Mouse (Mus musculus): ENCODE results near the gene Alcam.

Gene Alcam

DNA sequence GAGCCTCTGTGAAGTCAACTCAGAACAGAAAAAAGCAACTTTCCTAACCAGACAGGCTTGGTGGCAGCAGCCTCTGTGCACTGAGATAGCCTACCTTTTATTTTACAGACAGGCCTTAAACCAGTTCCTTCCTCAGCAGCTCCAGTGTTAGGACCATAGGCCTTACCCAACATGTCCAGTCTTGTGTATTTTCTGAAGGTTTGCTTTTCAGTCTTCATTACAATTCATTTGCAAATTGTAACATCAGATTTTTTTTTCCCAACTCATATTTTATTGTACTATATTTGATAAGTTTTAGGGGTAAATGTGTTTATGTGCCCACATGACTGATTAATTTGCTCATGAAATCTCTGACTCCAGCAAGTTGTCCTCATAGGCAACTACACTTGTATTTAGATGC is 14.3 kb downstream of the Alcam start:
- DNase-seq (ENCODE audit: low spot score), result no peak

DNA sequence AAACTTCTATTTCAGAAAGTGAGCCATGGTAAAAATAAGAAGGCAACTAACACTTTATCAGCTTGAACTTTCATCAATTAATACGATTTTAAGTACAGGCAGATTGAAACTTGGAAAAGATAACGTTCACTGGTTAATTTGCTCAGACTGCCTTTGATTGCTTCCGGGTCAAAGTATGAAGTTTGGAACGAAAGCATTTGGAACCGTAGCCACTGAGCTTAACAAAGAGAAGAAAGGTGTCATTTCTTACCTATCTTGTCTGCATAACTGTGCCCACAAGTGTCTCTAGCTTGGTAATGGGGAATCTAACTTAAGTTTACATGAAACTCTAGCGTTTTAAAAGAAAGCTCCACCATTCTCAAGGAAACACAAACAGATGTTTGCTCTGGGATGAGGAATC is 14.9 kb downstream of the Alcam start:
- no peak for DNase-seq (ENCODE audit: low spot score)

DNA sequence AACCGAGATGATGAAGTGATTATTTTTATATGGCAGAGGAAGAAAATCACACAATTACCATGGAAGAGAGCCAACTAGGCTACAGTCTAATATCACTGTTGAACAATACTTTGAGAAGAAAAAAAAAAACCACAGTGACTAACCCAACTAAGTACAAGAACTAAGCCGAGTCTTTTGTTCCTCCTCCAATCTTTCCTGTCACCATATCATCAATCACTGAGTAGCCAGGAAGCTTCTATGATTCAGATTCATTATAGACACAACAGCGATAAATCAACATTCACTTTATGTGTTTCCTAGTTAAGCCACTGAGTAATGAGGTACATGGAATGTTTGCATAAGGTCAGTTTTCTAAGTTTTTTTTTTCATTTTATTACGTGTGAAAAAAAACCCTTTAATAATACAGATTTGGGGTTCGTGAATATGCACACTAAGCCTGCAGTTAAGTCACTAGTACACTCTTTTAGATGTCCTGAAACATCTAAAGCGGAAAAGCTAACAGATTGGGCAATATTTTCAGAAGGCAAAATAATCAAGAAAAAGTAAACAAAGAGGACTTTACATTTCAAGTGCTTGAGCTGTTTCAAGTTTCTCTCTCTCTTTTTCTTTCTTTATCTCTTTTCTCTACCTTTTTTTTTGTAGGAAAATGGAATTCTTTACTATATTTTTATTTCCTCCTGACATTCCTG is 15.5 kb downstream of the Alcam start:
- DNase-seq (ENCODE audit: low spot score), result no peak

DNA sequence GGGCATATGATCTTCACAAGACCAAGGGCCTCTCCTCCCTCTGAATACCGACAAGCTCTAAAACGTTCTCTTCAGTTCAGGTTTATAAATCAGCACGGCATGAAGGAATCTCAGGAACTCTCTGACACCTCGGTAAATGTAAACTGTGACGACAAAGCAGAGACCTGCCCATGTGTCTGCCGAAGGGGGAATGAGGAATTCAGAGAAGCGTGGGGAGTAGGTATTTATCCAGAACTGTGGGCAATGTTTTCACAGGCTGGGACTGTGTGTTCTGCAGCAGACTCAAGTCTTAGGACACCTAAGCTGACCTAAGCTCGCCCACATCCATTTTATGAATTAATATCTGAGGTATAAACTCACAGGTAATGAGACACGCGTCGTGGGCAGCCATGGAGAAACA is 20.7 kb downstream of the Alcam start:
- no peak for DNase-seq (ENCODE audit: low spot score)

DNA sequence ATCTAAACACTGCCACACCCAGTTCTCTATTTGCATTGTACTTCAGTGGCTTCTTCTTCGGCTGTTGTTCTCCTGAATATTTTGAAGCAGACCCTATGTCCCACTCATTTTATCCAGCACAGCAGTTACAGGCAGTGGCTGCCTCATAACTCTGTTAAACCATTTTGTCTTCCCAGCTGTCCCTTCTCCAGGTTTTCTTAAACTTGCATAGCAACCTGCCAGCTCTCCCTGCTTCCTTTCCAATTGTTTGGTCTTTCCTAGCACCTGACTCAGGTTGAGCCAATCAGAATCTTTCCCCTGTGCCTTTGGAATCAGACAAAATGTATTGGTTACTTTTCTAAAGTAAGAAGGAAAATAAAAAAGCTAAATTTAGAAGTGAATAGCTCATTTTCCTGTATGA is 21.8 kb downstream of the Alcam start:
- DNase-seq (ENCODE audit: low spot score), result no peak

DNA sequence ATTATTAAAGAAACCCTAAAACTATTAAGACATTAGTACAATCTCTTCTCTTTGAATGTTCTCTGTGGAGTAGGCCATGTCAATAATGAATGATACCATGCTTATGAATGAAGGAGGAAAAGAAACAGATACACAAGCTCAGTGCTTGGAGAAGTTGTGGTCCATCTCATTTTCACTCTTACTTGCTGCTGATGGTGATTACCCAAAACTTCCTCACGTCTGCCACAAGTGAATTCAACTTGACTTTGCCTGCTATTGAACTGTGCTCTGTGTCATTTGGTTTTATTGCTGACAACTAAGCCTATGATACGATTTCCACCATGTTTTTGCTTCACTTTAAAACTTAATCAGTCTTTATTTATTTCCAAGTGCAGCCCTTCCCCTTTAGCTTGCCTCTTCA is 22.3 kb downstream of the Alcam start:
- no peak for DNase-seq (ENCODE audit: low spot score)

DNA sequence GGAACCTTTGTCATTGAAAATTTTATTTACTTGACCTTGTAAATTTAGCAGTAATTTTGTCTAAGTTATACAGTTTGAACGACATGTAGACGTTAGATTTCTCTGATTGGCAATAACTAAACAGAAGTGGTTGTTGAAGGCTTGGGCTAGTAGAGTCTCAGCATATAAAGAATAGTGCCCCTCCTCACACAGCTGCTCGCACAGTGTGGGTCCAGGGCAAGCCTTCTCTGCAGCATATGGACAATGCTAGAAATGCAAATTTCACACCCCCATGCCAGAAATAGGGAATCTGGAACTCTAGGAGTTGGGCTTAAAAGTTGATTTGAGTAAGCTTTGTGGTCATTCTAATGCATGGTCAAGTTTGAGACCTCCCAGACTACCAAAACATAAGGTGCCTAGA is 23.8 kb downstream of the Alcam start:
- no peak for DNase-seq (ENCODE audit: low spot score)

DNA sequence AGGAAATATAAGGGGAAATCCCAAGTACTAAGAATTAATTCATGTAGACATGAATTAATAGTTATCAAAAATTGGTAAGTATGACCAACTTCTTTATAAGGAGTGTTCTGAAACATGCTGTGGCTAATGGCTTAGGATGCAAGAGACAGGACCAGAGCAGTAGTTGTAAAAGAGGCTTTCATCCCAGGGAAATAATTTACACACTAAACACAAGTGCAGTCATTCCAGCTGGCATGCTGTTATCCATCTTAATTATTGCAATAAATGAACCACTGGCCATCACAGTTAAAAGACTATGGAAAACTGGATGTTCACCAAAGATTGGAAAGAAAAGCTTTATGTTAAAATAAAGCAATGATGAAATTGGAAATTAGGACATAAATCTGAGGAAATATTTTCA is 24.2 kb downstream of the Alcam start:
- no peak for DNase-seq (ENCODE audit: low spot score)

DNA sequence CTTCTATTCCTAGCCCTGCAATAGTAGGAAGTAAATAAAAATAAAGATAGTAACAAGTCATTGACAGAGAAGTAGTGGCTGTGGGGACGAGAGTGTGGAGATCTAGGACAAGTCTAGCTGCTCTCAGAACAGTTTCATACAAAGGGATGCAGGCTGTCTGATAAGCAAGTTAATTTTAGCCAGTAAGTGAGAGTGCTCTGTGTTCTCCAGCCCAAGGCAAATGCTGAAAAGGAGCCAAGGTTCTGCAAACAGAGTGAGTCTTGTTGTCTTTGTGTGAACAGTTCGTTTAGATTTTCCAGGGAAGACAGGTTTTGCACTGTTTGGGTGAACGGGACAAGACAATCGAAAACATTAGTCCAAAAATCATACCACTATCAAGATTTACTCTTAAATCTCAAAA is 25.4 kb downstream of the Alcam start:
- no peak for DNase-seq (ENCODE audit: low spot score)

DNA sequence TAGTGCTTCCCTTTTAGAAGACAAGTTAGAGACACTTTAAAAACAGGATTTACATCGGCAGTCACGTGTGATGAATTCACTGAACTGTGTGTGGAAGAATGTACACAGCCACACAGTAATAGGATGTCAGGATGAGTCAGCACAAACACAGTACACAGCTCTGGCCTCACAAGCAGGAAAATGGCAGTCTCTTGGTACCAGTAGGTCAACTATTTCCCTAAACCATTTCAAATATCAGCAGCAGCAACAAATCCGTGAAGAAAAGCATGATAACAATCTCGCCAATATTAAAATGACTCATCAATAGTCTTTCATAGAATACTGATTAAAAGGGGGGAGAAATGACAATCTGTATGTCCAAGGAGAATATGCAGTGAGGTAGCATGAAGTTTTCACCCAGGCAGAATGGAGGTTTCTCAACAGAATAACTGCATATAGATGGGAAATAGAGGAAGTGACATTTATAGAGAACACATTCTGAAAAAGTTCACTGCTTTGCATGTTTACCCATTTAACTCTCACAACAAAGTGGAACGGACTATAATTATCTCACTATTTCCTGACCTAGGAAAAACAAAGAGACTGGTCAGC is 35.2 kb downstream of the Alcam start:
- DNase-seq (ENCODE audit: low spot score), result no peak

DNA sequence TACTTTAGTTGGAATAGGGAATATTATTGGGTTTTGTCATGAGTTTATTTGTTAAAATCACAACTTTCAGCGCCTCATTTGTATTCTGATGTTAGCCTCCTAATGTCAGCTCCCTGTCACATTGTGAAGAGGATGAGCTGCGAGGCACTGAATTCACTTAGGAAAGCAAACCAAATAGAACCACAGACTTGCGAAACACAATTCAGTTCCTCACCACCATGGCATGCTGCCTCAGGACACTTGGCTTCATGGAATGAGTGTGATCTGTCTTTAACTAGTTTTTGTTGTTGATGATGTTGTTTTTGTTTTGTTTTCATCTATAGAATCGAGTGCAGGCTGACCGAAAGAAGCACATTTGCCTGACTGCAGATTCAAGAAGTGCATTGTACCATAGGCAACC is 35.9 kb downstream of the Alcam start:
- DNase-seq (ENCODE audit: low spot score), result no peak

DNA sequence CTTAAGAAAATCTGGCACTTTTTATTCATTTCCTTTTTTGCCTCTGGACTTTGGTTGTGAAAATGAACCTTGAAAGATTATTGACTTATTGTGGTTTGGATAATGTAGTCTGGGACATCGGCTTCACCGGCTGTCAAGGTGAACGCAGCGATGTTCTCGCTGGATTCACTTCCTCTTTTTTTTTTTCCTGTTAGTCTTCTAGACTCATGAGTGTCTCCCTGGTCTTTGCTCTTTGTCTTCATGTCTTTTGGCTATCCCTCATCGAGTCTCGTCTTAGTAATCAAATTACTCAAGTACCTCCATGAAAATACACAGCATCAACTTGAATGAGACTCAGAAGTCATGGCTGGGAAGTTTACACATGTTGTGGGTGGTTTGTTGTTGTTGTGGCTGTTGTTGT is 36.7 kb downstream of the Alcam start:
- DNase-seq (ENCODE audit: low spot score), result no peak

DNA sequence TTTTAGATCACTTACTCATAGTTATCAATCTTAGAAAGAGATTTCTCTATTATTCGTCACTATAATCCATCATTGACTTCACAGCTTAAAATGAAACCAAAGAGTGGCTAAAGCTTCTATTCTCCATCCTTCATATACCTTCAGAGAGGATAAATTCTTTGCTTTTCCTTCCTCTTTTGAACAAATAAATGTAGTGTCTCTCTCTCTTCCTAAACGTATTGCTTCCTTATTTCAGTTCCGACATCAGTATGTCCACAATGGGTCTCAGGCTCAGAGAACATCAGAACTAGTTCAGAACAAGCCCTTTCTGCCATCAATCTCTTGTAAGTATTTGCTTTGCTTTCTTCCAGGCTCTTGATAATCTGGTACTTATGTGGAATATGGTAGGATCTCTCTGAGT is 40.2 kb downstream of the Alcam start:
- no peak for DNase-seq (ENCODE audit: low spot score)

DNA sequence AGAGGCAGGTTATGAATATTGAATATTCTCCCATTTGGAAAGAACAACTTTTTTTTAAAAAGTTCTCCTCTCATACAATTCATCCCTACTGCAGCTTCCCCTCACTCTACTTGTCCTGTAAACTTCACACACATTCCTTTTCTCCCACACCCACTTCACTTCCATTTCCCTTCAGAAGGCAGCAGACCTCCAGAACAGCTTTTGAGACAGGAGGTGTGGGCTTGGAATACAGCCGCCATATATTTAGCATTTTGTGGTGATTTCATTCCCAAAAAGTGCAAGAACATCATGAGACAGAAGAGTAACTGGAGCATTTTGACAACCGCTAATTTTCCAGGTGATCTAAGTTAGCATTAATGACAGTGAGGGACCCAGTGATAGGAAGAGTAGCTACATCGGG is 47.8 kb downstream of the Alcam start:
- no peak for DNase-seq (ENCODE audit: low spot score)

DNA sequence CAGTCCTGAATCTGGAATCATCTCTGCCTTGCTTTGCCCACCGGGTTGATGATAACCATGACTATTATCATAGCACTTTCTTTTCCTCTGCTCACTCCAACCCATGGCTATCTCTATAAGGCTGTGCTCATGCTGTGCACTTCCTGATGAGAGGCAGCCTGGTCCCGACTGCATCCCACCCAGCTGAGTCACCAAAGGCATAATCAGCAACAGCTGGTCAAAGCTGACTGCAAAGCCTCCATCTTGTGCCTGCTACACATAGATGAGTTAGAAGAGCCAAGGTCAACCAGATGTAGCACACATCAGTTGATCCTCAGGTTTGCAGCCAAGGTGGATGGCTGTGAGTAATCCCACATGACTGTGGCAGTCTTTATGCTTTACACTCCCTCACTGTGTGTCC is 48.6 kb downstream of the Alcam start:
- no peak for DNase-seq (ENCODE audit: low spot score)

DNA sequence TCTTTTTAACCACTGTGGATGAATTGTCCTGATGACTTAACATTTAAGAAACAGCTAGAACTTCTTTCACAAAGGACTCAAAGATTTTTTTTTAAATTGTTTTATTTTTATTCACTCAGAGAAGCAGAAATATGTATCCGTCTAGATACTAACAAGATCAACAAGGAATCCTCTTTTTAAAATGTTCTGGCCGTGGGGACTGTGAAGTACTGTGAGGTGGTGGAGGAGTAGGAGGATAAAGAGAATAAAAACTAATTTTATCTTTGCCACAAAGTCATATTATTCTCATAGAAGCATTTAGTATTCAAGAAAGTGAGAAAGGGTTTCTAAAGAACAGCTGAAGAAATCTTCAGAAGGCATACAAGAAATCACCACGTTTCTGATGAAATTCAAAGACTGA is 54.8 kb downstream of the Alcam start:
- DNase-seq (ENCODE audit: low spot score), result no peak

DNA sequence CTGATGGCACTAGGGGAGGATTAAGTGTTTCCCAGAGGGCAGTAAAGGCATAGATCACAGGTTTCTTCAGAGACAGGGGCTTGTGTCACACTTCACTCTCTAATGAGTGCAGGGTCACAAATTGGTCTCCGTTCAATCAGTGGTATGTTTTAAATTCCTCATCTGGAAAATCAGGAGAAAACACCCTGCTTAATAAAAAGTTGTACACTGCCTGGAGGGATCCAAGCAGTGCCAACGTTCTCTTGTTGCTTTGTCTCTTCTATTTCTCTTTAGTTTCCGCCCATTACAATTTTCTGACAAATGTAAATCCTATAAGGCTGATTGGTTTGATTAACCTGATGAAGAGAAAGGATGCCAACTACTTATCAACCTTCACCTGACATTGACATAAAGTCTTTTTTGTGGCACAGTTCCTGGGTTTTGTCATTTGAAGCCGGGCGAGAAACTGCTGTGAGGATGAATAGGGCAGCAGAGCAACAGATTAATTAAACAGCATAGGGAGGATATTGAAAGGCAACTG is 67.0 kb downstream of the Alcam start:
- no peak for DNase-seq (ENCODE audit: low spot score)

DNA sequence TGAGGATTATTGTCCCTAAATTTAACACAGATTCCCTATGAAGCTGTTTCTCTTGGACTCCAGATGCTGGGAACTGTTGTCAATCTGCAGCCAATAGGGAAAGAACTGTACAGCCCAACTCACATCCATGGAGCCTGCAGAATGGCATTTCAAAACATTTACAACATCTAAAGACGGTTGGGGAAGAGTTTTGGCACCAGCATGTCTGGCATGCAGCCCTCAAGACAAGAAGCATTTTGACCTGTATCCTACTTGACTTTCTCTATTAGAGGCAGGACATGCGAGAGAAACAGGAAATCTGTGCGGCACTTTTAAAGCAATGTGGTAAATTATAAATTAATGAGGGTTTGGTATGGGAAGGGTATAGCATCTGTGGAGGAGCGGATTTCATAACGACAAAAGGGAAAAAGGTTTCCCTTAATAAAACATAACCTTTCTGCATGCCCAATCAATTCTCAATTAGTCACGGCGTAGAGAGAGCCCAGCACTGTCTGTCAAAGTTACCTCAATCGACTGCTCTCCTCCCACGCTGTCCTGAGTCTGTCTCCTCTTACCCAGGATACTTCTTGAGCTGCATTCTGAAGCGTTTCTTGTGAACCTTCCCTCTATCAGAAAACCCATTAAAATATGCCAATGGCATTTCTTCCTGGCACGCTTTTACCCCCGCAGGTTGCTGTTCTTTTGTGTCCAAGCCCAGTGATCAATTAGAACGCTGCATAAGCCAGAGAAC is 70.3 kb downstream of the Alcam start:
- no peak for DNase-seq (ENCODE audit: low spot score)

DNA sequence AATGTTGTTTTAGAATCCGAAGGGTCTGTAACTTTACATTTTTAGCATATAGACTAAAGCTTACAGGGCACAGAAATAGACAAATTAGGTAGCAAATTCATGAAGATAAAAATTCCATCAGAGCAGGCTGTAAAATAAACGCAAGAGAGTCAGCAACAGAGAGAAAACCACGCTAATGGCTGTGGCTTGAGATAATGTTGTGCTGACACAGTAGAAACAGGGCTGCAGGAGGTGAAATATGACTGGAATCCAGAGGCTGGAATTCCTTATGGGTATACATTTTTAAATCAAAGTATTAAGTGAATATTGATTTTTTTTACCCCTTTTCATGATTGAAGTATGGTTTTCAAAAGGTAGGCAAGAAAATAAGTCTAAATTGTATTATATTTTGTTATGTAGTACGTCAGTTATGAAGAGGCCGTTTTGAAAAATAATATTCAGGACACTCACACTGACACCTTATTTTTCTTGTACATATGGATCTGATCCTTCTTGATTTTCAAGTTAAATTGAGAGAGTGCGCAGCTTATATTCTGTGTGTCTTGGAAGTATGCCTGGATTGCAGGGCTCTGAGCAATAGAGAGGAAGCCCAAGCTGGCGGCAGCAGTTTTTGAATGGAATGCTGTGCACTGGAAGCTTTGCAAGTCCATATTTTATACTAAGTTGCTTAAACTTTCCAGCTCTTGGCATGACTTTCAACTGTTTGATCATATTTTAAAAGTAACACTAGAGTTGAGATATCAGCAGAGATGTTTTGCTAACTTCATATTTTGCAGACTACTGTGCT is 74.9 kb downstream of the Alcam start:
- DNase-seq (ENCODE audit: low spot score), result no peak

DNA sequence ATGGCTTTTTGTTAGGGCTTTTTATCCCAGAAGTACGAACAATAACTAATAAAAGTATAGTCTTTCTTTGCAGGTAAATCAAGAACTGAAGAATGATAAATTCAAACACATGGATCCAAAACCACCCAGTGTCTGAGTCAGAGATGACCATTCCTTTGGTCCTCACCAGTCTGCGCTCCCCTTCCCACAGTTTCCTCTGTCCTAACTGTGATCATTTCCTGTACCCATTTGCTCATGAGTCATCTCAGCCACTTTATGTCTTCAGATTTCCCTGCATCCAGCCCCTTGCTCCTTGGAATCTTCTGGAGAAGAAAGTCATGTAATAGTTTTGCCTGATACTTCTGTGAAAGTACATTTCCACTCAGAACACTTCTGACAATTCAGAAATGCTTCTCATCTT is 77.0 kb downstream of the Alcam start:
- DNase-seq (ENCODE audit: low spot score), result no peak

DNA sequence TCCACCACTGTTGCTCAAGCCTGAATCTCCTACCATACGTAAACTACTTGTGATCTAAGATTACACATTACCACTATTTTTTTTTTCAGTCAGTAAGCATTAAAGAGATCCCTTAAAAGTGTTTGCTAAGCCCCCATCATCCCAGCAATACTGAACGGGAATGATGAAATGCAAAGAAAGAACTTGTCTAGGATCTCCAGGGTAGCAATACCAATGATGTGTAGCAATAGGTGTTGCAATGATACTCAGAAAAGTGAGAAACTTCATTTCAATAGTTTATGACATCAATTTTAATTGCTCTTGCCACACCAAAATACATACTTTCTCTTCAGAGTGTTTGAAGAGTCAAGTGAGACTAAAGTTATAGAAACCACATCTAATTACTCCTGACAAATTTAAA is 81.9 kb downstream of the Alcam start:
- DNase-seq (ENCODE audit: low spot score), result no peak

DNA sequence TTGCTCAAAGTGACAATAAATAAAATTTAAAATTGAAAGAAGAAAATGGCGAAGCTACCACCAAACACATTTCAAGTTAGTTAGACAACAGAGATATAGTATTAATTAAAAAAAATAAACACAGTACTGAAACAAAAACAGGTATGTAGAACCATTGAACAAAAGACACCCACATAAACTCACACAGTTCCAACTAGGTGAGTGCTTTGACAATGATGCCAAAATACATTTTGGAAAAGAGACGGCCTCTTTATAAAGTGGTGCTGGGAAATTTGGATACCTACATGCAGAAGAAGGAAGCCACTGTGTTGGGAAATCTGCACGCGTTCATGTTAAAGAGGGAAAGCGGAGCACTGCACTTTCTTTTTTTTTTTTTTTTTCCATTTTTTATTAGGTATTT is 85.4 kb downstream of the Alcam start:
- DNase-seq (ENCODE audit: low spot score), result no peak

DNA sequence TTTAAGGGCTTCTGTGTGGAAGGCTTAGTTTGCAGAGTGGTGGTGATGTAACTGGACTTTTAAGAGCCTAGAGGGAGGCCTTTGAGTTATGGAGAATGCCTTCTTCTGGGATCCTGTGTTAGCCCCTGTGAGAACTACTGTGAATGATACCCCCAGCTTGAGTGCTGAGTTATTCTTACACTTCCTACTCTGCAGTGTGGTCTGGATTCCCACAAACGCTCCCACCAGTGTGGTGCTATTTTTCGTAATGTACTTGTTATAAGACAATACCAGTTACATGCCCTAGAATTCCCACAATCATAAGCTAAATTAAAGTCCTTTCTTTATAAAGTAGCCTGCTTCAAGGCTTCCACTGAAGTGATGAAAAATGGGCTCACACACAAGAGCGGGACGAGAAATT is 87.0 kb downstream of the Alcam start:
- DNase-seq (ENCODE audit: low spot score), result no peak

Measured in ovary, postnatal 10 days (tissue).